Mouse (Mus musculus) gastrocnemius, adult 2 months (tissue): ENCODE data around the gene Tdrd3. TPM values are rescaled to one million over a fixed set of nuclear protein-coding genes. Genes with fewer than 3 reads are reported as not detected.
A peak's percentile ranks its signal among the peaks of the same experiment; 100 is the strongest.

Experiments
- DNase-seq: peaks from one replicate; pipeline ENCODE4 v3.0.0; 2022
- H3K27ac ChIP-seq: fragments of 200-600 bp; 2 replicates; pipeline ENCODE4 v1.8.1; 2022; ENCODE audit warnings: mild to moderate bottlenecking
- H3K4me3 ChIP-seq: fragments of 200-600 bp; 2 replicates; pipeline ENCODE4 v1.8.1; 2022; ENCODE audit warnings: mild to moderate bottlenecking, moderate library complexity
- CTCF ChIP-seq: fragments of 200-600 bp; IDR thresholded peaks from 2 replicates; pipeline ENCODE4 v1.8.1; 2022; ENCODE audit warnings: antibody characterized with exemption, mild to moderate bottlenecking, moderate library complexity
- intact Hi-C: fragments of 180-260 bp; cut with DNase I; formaldehyde crosslinking; loops from one replicate; pipeline ENCODE4 v1.15.1; 2025
- long read RNA-seq, 2 experiments: library from polyadenylated mRNA; stranded (forward); transcript quantifications; one replicate each; pipeline ENCODE4 v2.0.0; 2021
- total RNA-seq, 2 experiments: library from RNA; stranded (reverse); gene quantifications; 2 replicates each; pipeline ENCODE4 v1.2.3; 2021

Gene Tdrd3
- total RNA-seq, result 10 to 100 TPM; 23.5 to 24.2 TPM
- long read RNA-seq, experiment 1, full-length matches to known transcripts, result 8 of 29 reads
- long read RNA-seq, experiment 1, partial matches to known transcripts, result 4 of 29 reads
- long read RNA-seq, experiment 1, other reads (novel, unspliced or antisense), result 17 of 29 reads
- long read RNA-seq, experiment 2, full-length matches to known transcripts, result 9 of 26 reads
- long read RNA-seq, experiment 2, partial matches to known transcripts, result 3 of 26 reads
- long read RNA-seq, experiment 2, other reads (novel, unspliced or antisense), result 14 of 26 reads

DNA sequence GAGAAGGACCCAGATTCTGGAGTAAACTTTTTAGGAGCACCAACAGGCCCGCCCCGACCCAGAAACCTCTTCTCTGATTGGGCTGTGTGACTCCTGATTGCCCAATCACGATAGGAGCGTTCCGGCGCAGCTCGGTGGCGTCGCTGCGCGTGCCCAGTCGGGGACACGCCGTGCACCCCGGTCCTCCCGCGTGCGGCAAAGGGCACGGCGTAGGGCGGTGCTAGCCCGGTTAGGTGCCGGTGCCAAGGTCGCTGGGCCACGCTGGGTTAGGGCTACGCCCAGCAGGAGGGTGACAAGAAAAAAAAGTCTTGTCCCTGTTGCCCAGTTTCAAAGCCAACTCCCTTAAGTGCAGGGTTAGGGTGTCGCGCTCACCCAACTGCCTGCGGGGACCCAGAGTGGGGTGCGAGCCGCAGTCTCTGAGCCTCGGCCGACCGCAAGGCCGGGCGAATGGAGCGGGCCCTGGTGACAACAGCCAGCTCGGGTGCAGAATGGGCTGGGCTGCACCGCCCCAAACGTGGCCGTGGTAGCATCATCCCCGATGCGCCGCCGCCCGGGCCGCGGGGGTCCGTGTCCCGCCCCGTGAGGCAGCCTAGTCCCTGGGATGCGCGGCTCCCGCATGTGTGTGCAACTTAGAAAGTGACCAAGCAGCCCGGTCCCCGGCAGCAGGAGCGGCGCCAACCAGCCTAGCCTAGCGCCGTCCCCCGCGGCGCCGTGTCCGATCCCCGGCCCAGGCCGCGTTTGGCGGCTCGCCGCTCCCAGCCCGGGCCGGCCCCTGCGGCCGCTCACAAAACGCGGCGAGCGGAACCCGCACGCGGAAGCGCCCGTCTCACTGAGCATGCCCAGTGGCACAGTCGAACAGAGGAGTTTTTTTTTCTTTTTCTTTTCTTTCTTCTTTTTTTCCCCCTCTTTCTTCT, at the start of gene Tdrd3:
Tdrd3 (plus strand) TSS at position 832 of the 914 bp plus-strand sequence.
- intact Hi-C loops, result loop anchor here (5.0 kb wide), 1 partner anchor 36 kb away; no protein-coding TSS in a partner anchor
- peak within 1 kb of the TSS; percentile 100 for H3K27ac ChIP-seq
- no peak; the same call in 1 of the 2 replicates for TF ChIP-seq CTCF
- peak; percentile 98 for DNase-seq
- H3K4me3 ChIP-seq, result peak within 1 kb of the TSS; percentile 93

DNA sequence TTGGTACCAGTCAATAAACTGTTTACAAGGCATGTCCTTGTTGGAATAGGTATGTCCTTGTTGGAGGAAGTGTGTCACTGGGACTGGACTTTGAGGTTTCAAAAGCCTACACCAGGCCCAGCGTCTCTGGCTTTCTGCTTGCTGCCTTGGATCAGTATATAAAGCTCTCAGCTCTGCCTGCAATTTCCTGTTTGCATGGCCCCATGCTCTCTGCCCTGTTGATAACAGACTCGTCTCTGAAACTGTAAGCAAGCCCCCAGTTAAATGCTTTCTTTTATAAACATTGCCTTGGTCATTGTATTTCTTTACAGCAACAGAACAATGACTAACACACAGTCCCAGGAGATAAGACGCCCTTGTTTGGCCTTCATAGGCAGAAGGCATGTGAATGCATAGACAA, 49.3 kb upstream of the Tdrd3 start:
- no peak overlapping the region for H3K27ac ChIP-seq
- no peak for DNase-seq
- no peak overlapping the region for H3K4me3 ChIP-seq
- TF ChIP-seq CTCF, result no peak
- intact Hi-C loops, result no loop called here

DNA sequence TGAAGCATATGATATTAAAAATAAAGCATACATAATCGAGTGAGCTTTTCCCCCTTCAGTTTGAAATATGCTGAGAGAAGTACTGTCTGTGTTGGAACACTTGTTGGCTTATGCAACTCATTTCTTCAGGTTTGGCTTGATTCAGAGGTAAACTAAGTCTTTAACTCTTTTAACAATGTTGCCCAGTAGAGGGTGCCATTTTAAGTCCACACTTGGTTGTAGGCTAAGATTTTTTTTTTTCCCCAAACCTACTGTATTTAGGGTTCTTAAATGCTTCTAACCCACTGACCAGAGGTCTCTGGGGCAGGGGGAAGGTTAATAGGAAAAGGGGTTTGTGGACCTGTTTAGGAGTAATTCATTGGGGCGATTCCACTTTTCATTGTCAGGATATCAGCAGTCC, 33.4 kb upstream of the Tdrd3 start:
- intact Hi-C loops, result loop anchor here (2.0 kb wide), 1 partner anchor 70 kb away; no protein-coding TSS in a partner anchor
- TF ChIP-seq CTCF, result peak; percentile 16; the same call in 1 of the 2 replicates
- no peak overlapping the region for H3K4me3 ChIP-seq
- no peak for DNase-seq
- no peak overlapping the region for H3K27ac ChIP-seq

DNA sequence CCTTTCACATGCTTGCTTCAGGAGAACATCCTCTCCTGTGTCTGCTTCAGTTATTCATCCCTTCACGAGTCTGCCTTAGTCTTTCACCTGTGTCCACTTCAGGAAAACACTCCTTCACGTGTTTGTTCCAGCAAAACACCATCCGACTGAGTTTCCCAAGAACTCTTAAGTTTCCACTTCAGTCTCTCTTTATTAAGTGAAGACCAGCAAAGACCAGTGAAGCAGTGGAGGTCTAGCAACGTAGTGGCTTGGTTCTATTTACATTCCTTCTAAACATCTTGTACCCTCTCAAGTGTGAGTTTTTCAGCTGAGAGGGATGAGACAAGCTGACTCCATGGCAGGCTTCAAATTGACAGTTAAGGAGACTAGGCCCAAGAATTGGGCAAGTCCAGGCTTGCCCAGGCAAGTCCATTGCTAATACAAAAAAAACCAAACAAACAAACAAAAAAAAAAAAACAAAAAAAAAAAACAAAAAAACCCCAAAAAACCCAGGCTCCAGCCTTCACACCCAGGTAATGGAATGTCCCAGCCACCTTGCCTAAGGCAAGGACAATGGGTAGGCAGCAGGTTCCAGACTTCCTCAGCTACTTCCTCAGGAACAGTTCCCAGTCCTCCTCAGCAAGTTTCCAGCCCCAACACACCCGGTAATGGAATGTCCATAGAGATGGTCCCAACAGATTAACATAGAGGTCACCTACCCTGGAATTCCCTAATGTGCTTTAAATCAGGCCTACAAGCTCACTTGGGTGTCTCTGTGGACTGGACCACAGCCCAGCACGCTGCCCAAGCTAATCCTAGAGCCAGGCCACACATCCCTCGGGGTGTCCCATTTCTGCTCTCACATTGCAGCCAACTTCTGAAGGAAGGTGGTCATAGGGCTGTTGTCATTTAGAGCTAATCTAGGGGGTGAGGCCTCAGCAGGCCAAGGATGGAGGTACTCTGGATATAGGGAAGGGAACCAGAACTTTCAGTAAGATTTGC, 31.9 kb upstream of the Tdrd3 start:
- intact Hi-C loops, result no loop called here
- no peak for TF ChIP-seq CTCF
- Histone ChIP-seq H3K27ac (no peak overlapping the region), H3K4me3 (no peak overlapping the region)
- no peak for DNase-seq

DNA sequence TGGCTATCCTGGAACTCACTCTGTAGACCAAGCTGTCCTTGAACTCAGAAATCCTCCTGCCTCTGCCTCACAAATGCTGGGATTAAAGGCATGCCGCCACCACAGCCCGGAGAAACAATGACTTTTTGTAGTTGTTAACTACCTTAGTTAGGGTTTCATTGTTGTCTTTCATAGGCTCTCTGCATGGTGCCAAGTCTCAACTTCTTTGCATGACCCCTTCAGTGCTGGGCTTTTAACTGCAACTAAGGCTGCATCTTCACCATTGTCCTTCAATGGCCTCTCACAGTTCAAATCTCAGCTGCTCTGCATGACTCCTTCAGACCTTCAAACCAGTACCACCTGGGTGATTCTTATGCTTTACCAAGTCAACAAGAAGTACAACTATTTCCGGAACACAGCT, 23.3 kb upstream of the Tdrd3 start:
- DNase-seq, result no peak
- intact Hi-C loops, result no loop called here
- Histone ChIP-seq H3K4me3 (no peak overlapping the region), H3K27ac (no peak overlapping the region)
- no peak for TF ChIP-seq CTCF

DNA sequence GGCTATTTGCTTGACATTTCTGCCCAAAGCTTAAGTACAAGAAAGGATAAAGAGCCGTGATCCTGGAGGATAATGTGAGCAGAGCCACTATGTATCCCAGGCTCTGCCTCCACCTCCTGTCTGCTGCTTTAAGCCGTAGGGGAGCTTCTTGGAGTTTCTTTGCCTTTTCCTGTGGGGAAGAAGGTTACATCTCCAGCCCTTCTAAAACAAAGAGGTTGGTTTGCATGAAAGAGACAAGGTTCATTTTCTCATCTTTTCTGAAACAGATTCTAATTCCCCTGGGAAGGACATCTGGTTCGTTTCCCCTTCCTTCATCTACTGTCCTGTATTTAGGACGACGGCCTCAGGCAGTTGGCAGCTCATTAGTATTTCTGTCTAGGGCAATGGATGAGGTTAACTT, 19.8 kb upstream of the Tdrd3 start:
- Histone ChIP-seq H3K27ac (no peak overlapping the region), H3K4me3 (no peak overlapping the region)
- no peak for DNase-seq
- no peak for TF ChIP-seq CTCF
- intact Hi-C loops, result no loop called here

DNA sequence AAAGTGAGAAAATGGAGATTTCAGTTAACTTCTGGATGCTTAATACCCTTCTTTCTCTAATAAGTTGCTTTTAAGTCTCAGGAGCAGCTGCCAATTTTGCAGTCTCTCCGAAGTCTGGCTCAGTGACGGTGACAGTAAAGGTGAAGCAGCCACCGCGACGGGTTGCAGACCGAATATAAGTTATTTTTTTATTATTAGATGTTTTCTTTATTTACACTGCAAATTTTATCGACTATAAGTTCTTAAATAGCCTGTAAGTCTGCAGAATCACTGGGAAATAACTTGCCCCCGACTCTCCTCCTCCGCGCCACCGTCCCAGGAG, 992 bp upstream of the Tdrd3 start:
- peak overlapping the region; percentile 100 for H3K27ac ChIP-seq
- TF ChIP-seq CTCF, result no peak
- no peak for DNase-seq
- H3K4me3 ChIP-seq, result peak overlapping the region; percentile 93
- intact Hi-C loops, result loop anchor here (5.0 kb wide), 1 partner anchor 37 kb away; no protein-coding TSS in a partner anchor

DNA sequence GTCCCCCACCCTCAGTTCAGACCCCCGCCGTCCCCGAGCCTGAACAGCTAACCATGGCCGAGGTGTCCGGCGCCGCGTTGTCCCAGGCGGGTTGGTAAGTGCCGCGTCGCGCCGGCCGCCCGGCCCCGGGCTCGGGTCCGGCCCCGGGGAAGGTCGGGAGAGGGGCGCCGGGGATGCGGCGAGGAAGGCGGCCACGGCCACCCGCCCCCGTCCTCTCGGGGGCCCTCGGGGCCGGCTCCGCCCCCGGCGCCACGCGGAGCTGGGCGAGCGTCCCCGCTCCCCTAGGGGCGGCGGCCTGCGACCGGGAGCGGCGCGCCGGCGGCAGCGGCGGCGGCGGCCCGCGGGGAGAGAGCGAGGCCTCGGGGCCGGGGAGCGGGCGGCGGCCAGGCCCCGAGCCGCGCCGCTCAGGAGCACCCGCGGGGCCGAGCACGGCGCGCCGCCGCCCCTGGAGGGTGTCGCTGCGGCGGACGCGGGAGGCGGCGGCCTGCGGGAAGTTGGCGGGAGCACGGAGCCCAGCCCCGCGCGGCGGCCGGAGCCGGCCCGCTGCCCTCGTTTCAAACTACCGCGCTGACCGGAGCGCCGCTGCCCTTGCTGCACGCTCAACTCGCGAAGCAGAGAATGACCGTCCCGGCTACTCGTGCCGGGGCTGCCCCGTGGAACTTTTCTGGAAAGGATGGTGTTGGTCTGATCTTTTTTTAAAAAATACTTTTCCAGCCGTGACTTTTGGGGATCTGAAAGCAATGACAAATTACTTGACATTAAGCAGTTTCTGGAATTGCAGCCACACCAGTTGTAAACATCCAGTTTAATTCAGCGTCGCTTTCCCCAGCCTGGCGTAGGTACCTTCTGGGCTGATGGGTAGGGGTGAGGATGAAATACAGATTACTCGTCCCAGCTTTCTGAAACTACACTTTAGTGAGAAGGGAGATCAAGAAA, 584 bp downstream of the Tdrd3 start:
- intact Hi-C loops, result loop anchor here (5.0 kb wide), 1 partner anchor 35 kb away; no protein-coding TSS in a partner anchor
- TF ChIP-seq CTCF, result no peak
- DNase-seq, result peak; percentile 82
- peak overlapping the region; percentile 93 for H3K4me3 ChIP-seq
- H3K27ac ChIP-seq, result peak overlapping the region; percentile 100

DNA sequence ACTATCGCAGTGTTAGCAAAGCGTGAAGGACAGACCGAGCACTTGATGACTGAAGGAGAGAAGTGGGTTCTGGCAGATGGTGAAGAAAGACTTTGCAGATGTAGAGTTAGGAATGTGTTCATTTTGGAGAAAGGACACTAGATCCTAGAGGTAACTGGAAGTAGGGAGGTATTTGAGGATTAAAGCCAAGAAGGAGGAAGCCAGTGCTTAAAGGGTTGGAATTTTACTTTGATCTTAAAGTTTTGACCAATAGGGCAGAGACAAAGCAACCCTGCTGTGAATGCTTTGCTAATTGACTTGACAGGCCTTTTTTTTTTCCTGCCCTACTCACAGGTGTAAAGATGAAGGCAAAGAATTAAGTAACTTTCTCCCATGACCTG, 1.2 kb downstream of the Tdrd3 start:
- H3K4me3 ChIP-seq, result peak overlapping the region; percentile 93
- DNase-seq, result no peak
- intact Hi-C loops, result loop anchor here (5.0 kb wide), 1 partner anchor 35 kb away; no protein-coding TSS in a partner anchor
- H3K27ac ChIP-seq, result peak overlapping the region; percentile 100
- TF ChIP-seq CTCF, result no peak

DNA sequence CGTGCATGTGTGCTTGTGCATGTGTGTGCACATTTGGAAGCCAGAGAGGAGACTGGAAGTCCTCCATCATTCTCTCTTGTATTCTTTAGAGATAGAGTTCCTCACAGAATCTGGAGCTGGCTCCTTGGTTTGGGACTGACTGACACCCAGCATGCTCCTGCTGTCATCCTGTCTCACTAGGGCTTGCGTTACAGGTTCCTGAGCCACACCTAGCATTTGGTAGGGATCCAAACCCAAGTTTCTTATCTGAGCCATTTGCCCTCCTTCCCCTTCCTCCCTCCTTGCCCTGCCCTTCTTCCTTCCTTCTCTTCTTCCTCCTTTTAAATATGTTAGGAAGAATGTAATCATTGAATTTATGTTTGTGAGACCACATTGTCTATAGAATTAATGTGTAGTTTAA, 3.3 kb downstream of the Tdrd3 start:
- intact Hi-C loops, result loop anchor here (5.0 kb wide), 1 partner anchor 33 kb away; no protein-coding TSS in a partner anchor
- Histone ChIP-seq H3K4me3 (no peak overlapping the region), H3K27ac (no peak overlapping the region)
- DNase-seq, result no peak
- TF ChIP-seq CTCF, result no peak

DNA sequence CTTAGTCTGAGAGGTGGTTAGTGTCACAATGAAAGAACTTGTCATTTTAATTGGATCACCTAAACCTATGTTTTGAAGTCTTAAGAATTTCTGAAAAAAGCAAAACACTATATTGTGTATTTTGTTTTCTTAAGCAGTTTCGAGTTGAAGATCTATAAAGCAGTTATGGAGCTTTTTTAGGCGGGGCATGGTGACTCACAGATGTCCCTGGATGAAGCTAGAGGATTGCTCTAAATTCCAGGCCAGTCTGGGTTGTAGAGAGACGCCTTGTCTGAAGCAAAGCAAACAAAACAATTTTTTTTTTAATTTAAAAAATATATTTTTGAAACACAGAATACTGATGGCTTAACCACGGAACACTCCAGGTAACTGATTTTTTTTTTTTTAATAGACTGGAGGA, 4.1 kb downstream of the Tdrd3 start:
- TF ChIP-seq CTCF, result no peak
- intact Hi-C loops, result no loop called here
- no peak overlapping the region for H3K4me3 ChIP-seq
- 0 out of 2 replicates have a peak overlapping the region, but pooled peaks have one; percentile 2 for H3K27ac ChIP-seq
- DNase-seq, result no peak
